Mouse (Mus musculus): ENCODE data around the gene Dip2b.
A peak's percentile ranks its signal among the peaks of the same experiment; 100 is the strongest.

Dip2b gene

GRCm38 (mm10) chr15:100220916-100221315, 182.5 kb downstream of the Dip2b start:
- no peak for DNase-seq (ENCODE audit: low spot score)

- DNase-seq (ENCODE audit: low spot score): no peak
Measured at GRCm38 (mm10) chr15:100225381-100225780, 186.9 kb downstream of the Dip2b start.

GRCm38 (mm10) chr15:100225891-100226290, 187.4 kb downstream of the Dip2b start:
- no peak for DNase-seq (ENCODE audit: low spot score)

GRCm38 (mm10) chr15:100227031-100227662, 188.7 kb downstream of the Dip2b start:
- peak; percentile 81 for DNase-seq (ENCODE audit: low spot score)

GRCm38 (mm10) chr15:100227663-100228534, 189.4 kb downstream of the Dip2b start, which contains the start of gene Atf1:
Gene Atf1, plus strand, starts transcription at chr15:100227819.
- DNase-seq (ENCODE audit: low spot score): no peak

GRCm38 (mm10) chr15:100228535-100229336, 190.3 kb downstream of the Dip2b start:
- no peak for DNase-seq (ENCODE audit: low spot score)

- DNase-seq (ENCODE audit: low spot score): no peak
Measured at GRCm38 (mm10) chr15:100230655-100231054, 192.2 kb downstream of the Dip2b start.

GRCm38 (mm10) chr15:100231616-100232525, 193.4 kb downstream of the Dip2b start:
- no peak for DNase-seq (ENCODE audit: low spot score)

- no peak for DNase-seq (ENCODE audit: low spot score)
Measured at GRCm38 (mm10) chr15:100235208-100235965, 196.9 kb downstream of the Dip2b start.

- no peak for DNase-seq (ENCODE audit: low spot score)
Measured at GRCm38 (mm10) chr15:100236952-100237351, 198.5 kb downstream of the Dip2b start.

- no peak for DNase-seq (ENCODE audit: low spot score)
Measured at GRCm38 (mm10) chr15:100241780-100242179, 203.3 kb downstream of the Dip2b start.

- no peak for DNase-seq (ENCODE audit: low spot score)
Measured at GRCm38 (mm10) chr15:100245951-100246350, 207.5 kb downstream of the Dip2b start.

GRCm38 (mm10) chr15:100247296-100247695, 208.8 kb downstream of the Dip2b start:
- DNase-seq (ENCODE audit: low spot score): no peak

- no peak for DNase-seq (ENCODE audit: low spot score)
Measured at GRCm38 (mm10) chr15:100248665-100249433, 210.4 kb downstream of the Dip2b start.

GRCm38 (mm10) chr15:100251153-100251780, 212.8 kb downstream of the Dip2b start:
- DNase-seq (ENCODE audit: low spot score): no peak

GRCm38 (mm10) chr15:100256386-100256785, 217.9 kb downstream of the Dip2b start:
- DNase-seq (ENCODE audit: low spot score): no peak

- no peak for DNase-seq (ENCODE audit: low spot score)
Measured at GRCm38 (mm10) chr15:100257305-100257704, 218.8 kb downstream of the Dip2b start.

- DNase-seq (ENCODE audit: low spot score): no peak
Measured at GRCm38 (mm10) chr15:100258646-100259425, 220.4 kb downstream of the Dip2b start.
